Mouse (Mus musculus) kidney, adult 8-10 months (tissue): ENCODE measurements around the gene Slc30a3.
"Not testable (repeated sequence)": the region's sequence is repeated elsewhere in the genome, so short reads cannot be mapped to it uniquely, and the experiment has no call there.

Experiments
- DNase-seq, 2 experiments: peaks; one replicate each; pipeline ENCODE4 v3.0.0; 2022

Slc30a3 gene

GRCm38 (mm10) chr5:31093151-31094041 is 14.6 kb downstream of the Slc30a3 start:
- DNase-seq, result peak; percentile 54 to 70

- DNase-seq, result no peak
Measured at GRCm38 (mm10) chr5:31092231-31092975, 15.6 kb downstream of the Slc30a3 start.

GRCm38 (mm10) chr5:31087131-31087530 is 20.9 kb downstream of the Slc30a3 start:
- DNase-seq, result no peak

GRCm38 (mm10) chr5:31086606-31087005 is 21.4 kb downstream of the Slc30a3 start:
- DNase-seq, result no peak

- no peak for DNase-seq
Measured at GRCm38 (mm10) chr5:31083949-31084348, 24.1 kb downstream of the Slc30a3 start.

GRCm38 (mm10) chr5:31082935-31083625 is 25.0 kb downstream of the Slc30a3 start:
- DNase-seq, result peak; percentile 36 to 45

- peak; percentile 17 to 69 for DNase-seq
Measured at GRCm38 (mm10) chr5:31082355-31082754, 25.7 kb downstream of the Slc30a3 start.

- DNase-seq, result peak in 1 of 2 experiments; percentile 50
Measured at GRCm38 (mm10) chr5:31081386-31081785, 26.7 kb downstream of the Slc30a3 start.

GRCm38 (mm10) chr5:31080795-31081164 is 27.3 kb downstream of the Slc30a3 start:
- DNase-seq, result no peak

- DNase-seq, result no peak
Measured at GRCm38 (mm10) chr5:31080059-31080794, 27.8 kb downstream of the Slc30a3 start.

- DNase-seq, result no peak
Measured at GRCm38 (mm10) chr5:31076346-31076745, 31.7 kb downstream of the Slc30a3 start.

GRCm38 (mm10) chr5:31073176-31073575 is 34.9 kb downstream of the Slc30a3 start:
- DNase-seq, result no peak

GRCm38 (mm10) chr5:31071821-31072220 is 36.2 kb downstream of the Slc30a3 start:
- no peak for DNase-seq

GRCm38 (mm10) chr5:31071059-31071458 is 37.0 kb downstream of the Slc30a3 start:
- DNase-seq, result no peak

- no peak for DNase-seq
Measured at GRCm38 (mm10) chr5:31069810-31070209, 38.2 kb downstream of the Slc30a3 start.

GRCm38 (mm10) chr5:31055216-31056140 is 52.6 kb downstream of the Slc30a3 start:
- peak in 1 of 2 experiments; percentile 9 for DNase-seq

- DNase-seq, result peak; percentile 93 to 96
Measured at GRCm38 (mm10) chr5:31054261-31055215, 53.5 kb downstream of the Slc30a3 start, which contains the start of gene Cad. Gene Cad (plus strand): TSS chr5:31054780.

GRCm38 (mm10) chr5:31053728-31054127 is 54.3 kb downstream of the Slc30a3 start:
- DNase-seq, result not testable (repeated sequence)

GRCm38 (mm10) chr5:31050427-31050826 is 57.6 kb downstream of the Slc30a3 start:
- no peak for DNase-seq
